Mouse (Mus musculus) megakaryocyte, adult 5-6 weeks (primary cell): Measurements from ENCODE around the gene Nrbf2. TPM values are rescaled to one million over a fixed set of nuclear protein-coding genes. Genes with fewer than 3 reads are reported as not detected.

ENCODE experiments used
- ATAC-seq: 2 replicates; pipeline ENCODE4 v1.8.0; 2016; ENCODE audit warnings: mild to moderate bottlenecking, inconsistent platforms; ENCODE audit not compliant: poor library complexity, severe bottlenecking
- total RNA-seq, 2 experiments: library from RNA; stranded (forward) in 1 of 2; stranded (reverse) in 1 of 2; fragments of 153-499, 151-499 nt in 1 of 2; fragments of 221-1000, 200-1000 nt in 1 of 2; gene quantifications; 2 replicates each; pipeline versions ENCODE4 v1.2.3 to v1.2.4; 2015 to 2017

Nrbf2 gene
- total RNA-seq (2015) (33.4 and 39.7 TPM in 2 replicates), total RNA-seq (2017) (20.7 and 24.6 TPM in 2 replicates)

DNA sequence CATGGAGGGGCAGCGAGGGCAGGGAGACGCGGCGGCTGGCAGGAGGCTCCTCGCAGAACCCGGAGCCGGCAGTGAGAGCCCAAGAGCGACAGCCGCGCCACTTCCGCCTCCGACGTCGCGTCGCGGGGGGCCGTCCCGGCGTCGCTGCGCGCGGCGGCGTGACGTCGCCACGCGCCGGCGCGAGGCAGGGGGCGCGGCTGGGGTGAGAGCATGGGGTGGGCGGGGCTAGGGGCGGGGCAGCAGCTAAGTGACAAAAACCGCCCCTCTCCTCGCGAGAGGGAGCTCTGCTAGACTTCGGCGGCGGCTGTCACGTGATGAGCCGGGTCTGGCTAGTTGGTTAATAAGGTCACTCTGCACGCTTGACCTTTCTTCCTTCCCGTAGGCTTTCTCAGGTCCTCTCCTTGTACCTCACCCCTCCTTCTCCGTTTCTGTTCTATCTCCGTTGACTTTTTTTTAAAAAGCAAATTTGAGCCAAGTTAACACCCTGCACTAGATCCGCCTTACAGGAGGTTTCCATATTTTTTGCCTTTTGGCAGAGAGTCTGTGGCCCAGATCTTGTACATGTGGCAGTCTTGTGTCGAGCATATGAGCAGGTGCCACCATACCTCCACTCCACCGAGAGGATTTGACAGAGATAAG, at the start of gene Nrbf2:
Gene Nrbf2, minus strand, starts transcription at position 130 of the 639 bp plus-strand sequence.
- ATAC-seq: peak; percentile 93

DNA sequence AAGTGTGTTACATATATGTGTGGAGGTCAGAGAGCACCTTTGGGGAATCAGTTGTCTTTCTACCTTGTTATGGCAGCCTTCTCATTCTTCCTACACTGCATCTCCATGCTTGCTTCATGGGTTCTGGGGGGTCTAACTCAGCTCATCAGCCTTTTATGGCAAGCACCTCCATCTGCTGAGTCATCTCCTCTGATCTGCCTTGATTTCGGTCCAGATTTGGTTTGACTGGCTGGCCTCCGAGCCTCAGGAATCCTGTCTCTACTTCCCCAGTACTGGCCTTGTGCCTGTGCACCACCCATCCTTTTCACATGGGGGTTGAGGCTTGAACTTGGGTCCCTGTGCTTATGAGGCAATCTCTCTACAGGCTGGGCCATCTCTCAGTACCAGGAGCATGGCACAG, 45.5 kb upstream of the Nrbf2 start:
- no peak for ATAC-seq

- ATAC-seq: no peak
These were observed 44.6 kb upstream of the Nrbf2 start for GRCm38 (mm10) chr10:67329661-67330060.

DNA sequence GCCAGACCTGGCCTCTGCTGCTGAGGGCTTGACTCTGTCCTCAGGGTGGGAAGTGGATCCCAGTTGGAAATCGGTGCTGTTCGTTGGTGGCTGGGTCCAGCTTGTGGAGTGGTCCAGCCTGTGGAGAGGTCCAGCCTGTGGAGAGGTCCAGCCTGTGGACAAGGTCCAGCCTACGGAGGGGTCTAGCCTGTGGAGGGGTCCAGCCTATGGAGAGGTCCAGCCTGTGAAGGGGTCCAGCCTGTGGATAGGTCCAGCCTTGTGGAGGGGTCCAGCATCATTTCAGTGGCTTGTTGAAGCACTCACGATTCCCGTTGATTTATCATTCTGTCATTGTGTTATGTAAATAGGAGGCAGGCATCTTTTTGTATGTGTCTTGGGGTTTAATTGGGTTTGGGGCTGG, 43.1 kb upstream of the Nrbf2 start:
- ATAC-seq: no peak

GRCm38 (mm10) chr10:67324036-67324435, 38.9 kb upstream of the Nrbf2 start:
- ATAC-seq: no peak

GRCm38 (mm10) chr10:67321396-67321795, 36.3 kb upstream of the Nrbf2 start:
- ATAC-seq: peak; percentile 20; the same call in 1 of the 2 replicates

DNA sequence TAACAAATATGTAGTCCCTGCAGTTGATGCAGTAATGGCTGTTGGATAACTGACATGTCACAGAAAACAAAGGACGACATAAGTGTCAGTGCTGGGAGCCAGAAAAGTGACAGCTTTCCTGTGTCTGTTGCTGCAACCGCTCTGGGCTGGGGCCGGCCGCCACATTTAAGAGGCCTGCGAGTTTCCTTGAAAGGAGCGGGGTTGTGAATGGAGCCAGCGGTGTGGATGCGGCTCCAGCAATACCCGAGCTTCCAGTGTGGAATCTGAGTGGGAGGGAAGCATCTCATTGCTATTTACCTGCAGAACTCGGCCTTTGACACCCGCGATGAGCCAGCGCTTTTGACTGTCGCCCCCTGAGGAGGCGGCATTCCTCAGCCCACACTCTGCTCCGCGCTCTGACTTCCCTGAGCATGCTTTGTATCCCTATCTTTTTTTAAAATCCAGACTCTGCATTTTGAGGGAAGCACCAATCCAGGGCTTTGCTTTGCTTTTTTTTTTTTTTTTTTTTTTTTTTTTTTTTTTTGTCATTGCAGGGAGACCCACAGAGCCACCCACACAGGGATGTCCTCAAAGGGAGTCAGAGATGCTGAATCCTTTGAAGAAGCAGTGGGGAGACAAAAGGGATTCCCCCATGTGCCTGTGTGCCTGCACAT, 35.2 kb upstream of the Nrbf2 start:
- no peak for ATAC-seq

DNA sequence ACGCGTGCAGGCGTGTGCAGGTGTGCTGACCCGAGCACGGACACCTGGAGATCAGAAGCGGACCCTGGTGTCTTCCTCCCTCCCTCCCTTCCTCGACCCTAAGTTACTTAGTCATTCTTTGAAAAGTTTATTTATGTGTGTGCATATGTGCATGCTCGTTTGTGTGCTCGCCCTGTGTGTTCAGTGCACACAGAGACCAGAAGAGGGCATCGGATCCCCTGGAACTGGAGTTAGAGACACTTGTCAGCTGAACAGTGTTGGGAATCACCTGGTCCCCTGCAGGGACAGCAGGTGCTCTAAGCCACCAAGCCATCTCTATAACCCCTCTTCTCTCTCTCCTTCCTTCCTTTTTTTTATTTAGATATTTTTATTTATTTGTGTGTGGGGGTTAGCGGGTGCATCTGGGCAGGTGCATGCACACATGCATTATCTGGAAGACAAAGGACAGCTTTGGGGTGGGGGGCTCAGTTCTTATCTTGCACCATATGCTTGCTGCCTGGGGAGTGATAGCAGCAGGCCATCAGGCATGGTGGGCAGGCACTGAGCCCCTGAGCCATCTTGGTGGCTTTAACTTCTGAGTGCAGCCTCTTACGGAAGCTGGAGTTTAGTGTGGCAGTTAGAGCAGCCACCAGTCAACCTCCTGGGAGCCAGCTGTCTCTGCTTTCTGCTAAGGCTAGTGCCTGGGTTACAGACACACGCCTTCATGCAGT, 34.1 kb upstream of the Nrbf2 start:
- ATAC-seq: no peak

DNA sequence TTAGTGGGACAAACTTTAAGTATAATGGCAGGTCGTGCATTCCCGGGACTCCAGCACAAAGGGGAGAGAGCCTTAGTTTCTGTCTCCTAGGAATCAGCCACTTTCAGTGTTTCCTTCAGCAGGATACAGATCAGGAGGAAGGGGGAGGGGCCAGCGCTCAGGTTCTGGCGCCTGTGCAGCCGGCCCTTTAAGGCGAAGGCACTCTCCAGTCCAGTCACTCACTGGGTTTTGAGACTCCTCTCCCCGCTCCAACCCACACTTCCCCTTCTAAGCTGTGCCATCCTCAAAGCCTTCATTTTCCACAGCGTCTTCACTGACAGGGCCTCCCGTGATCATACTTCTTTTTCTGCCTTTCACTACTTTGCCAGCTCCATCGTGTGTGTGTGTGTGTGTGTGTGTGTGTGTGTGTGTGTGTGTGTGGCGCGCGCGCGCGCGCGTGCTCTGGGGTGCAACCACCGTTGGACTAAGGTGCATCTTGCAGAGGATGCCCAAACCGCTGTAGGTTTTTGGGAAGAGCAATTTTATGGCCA, 32.9 kb upstream of the Nrbf2 start:
- peak; percentile 73 for ATAC-seq

DNA sequence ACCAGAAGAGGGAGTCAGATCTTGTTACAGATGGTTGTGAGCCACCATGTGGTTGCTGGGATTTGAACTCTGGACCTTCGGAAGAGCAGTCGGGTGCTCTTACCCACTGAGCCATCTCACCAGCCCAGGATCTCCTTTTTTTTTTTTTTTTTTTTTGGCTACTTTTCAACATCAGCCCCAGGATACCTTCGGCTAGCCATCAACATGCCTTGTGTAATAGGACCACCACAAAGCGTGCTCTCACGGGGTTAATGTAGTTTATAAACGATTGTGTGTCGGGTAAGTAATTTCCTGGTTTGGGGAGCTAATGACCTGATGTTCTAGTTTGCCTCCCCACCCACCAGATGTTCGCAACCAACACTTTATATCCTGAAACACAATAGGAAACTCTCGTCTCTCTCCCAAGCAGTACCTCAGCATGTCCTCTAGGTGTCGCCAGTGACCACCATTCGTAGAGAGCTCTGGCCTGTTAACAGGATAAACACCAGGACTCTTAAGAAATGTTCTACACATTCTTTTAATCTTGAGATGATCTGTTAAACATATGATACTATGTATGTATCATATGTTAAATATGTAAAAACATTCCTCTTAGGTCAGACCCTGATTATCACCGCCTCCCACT, 29.8 kb upstream of the Nrbf2 start:
- ATAC-seq: peak; percentile 74

DNA sequence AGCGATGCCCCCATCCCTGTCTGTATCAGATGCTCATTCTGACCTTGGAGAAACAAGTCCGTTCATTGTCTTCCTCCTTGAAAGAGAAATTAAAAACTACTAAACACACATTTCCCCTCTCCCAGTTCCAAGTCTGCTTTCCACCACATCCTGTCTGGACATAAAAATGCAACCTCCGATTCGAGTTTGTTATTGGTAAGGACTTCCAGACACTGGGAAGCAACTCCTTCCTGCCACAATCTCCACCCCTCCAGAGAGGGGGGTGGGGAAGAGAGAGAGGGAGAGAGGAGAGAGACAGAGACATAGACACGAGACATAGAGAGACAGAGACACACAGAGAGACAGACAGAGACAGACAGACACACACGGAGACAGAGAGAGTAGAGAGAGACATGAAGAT, 27.4 kb upstream of the Nrbf2 start:
- no peak for ATAC-seq

DNA sequence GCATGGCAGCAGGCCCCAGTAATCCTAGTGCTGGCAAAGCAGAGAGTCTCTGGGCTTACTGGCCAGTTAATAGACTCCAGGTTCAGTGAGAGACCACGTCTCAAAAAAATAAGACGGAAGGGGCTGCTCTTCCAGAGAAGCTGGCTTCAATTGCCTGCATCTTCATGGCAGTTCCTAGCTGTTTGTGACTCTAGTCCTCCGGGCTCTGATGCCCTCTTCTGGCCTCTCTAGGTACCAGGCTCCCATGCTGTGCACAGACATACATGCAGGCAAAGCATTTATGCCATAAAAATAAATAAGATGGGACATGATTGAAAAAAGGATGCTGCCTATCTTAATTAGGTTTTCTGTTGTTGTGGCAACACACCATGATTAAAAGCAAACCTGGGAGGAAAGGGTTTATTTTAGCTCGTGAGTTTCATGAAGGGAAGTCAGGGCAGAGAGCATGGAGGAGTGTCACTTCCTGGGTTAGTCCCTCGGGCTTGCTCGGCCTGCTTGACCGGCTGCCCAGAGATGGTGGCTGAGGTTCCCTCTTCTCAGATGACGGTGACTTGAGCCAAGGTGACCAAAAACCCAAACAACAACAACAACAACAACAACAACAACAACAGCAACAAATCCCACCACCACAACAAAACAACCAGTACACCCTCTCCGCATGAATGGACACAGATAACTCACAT, 26.3 kb upstream of the Nrbf2 start:
- peak; percentile 84 for ATAC-seq

DNA sequence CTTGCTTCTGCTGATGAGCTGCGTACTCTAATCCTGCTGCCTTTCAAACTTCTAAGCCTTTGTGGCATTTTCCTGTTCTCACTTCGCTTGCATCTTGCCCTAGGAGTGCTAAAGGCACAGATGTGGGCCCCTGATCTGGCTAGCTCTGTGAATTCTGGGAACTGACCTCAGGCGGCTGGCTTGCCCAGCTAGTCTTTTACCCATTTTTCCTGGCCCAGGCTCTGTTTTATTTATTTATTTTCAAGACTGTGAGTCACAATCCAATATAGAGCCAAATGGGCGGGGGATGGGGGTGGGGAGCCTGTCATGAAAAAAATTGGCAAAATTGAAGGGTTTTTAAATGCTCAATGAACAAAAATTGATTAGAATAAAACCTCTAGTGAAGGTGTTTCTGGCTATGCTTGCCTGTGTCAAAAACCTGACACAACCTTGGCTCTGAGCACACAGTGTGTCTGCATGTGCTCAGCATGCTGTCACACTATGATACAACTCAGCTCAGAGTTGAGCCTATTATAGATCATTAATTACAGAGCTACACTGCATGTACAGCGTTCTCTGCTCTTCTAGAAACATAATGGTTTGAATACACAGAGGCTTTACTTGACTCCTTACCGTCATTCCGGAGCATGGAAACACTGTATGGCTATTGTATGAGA, 24.5 kb upstream of the Nrbf2 start:
- ATAC-seq: no peak

- ATAC-seq: peak; percentile 57
These were observed 17.2 kb upstream of the Nrbf2 start for GRCm38 (mm10) chr10:67302340-67302739.

GRCm38 (mm10) chr10:67301046-67301445, 15.9 kb upstream of the Nrbf2 start:
- ATAC-seq: no peak

DNA sequence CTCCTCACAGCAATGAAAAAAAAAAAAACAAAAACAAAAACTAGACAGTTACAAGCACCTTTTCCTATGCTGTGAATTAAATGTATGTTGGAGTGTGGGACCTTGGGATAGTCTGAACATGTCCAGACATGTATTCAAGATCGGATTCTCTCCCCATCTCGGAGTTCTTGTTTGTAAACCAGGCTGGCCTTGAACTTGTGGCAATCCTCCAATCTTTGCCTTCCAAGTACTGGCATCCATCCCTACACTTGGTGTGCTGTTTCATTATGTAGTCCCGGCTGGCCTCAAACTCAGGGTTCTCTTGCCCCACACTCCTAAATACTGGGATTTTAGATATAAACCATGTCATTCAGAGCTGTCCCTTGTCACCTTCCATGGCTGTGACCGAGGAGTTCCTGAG, 14.2 kb upstream of the Nrbf2 start:
- ATAC-seq: no peak

- ATAC-seq: no peak
These were observed 13.8 kb upstream of the Nrbf2 start for GRCm38 (mm10) chr10:67298856-67299255.

DNA sequence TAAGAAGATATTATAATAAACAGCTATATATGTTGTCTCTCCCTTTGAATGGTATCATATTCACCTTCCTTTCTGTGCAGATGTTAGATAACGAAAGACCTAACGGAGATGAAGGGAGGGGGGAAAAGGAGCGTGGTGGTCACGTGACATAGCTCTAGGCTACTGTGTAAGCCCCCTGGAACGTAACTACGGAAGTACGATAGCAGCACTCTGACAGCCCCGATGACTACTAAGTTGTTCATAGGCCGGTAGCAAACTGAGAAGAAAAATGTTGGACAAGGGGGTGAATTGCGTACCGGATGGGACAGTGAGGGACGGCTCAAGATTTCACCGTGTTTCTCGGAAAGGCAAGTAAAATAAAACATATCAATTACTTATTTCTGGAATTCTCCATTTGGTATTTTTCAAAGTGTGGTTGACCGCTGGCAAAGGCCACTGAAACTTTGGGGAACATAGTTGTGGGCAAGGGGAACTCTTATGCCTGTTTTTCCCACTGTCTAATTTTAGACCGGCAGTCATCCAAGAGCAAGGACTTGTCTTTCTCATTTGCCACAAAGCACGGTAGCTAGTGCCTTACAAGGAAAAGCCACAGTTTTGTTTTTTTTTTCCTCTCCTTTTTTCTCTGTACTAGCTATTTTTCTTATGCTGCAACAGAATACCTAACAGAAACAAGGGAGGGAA, 12.2 kb upstream of the Nrbf2 start:
- ATAC-seq: no peak

DNA sequence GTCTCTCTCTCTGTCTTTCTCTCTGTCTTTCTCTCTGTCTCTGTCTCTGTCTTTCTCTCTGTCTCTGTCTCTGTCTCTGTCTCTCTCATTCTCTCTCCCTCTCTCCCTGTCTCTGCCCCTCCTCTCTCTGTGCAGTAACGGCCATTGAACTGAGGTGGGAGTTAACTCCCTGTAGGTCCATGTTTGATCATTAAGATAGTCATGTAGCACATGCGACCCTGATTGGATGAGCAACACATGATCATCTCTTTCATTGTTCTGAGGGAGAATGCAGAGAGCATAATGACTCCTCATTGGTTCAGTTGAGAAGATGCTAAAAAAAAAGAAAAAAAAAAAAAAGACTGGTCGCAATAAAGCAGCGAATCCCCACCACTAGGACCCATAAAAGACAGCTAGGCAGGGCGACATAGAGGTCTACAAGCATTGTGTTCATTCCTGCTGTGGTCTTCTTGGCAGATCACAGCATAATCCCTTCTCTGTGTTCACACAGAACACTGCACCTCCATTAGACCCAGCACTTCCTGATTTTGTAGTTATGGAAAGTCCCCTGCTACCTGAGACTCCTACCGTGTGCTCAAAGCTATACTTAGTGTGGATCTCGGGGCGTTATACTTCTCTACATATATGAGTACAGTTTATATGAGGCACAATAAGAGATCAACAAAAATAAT, 11.5 kb upstream of the Nrbf2 start:
- ATAC-seq: no peak; the same call in 1 of the 2 replicates
